Mouse (Mus musculus): ENCODE results near the gene Zswim3.

DNA sequence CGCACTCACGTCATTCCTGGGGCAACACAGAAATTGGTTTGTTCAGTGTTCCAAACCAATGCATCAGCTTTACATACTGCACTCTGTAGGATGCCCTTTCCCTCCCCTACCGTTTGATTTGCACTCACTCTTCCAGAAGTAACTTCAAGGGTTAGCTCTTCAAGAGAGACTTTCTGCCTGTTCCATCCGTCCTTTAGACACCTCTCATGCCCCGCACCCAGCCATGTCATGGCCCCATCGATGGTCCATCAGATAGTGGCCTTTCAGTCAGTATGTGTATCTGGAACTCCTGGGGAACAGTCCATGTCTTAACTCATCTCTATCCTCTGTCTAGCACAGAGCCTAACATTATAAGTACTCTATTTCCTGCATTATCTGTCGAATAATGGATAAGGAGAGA, 42.3 kb upstream of the Zswim3 start:
- TF ChIP-seq CTCF (IDR thresholded peaks at IDR 0.05; ENCODE audit: borderline replicate concordance, extremely low read depth, insufficient read depth, insufficient read length): no peak
- no peak for TF ChIP-seq POLR2A (IDR thresholded peaks at IDR 0.05; ENCODE audit: borderline replicate concordance, extremely low read depth, insufficient read depth, insufficient read length, poor library complexity, severe bottlenecking)

Data from brain, embryonic 14.5 days (tissue).